In the genomic region with DNA sequence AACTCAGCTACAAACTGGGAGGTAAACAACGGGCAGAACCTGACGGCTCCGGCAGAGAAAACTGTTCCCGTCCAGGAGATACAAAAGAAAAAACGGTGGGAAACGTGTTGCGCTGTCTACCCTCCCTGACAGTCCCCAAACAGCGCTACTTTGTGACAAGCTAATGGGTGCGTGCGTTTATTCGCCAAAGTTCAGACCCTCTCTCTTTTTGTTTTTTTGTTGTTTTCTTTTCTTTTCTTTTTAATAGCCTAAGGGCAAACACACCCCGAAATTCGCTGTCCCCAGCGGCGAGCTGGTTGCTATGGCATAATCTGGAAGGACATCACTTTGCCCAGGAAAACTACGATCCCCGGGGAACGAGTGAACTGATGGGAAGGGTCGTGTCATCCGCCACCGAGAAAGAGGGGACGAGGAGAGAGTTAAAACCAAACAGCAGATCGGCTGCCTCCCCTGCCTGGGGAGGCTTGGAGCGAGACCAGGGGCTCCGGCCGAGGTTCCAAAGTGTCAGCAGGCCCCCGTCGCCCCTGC, we compare ENCODE assay signal across 8 mouse cellular contexts. TPM values are rescaled to one million over a fixed set of nuclear protein-coding genes. Genes with fewer than 3 reads are reported as not detected.
A peak's percentile ranks its signal among the peaks of the same experiment; 100 is the strongest.
DNase-seq lines count a peak whose midpoint lies in the region; ATAC-seq lines count a peak whose summit lies in the region.

No protein-coding gene starts in this region.

- no peak for ATAC-seq in kidney, embryonic 15.5 days (replicated peaks; ENCODE audit: low FRiP score)
- no peak for ATAC-seq in midbrain, embryonic 13.5 days
- no peak for ATAC-seq in megakaryocyte-erythroid progenitor cell, adult 5-6 weeks (replicated peaks; ENCODE audit: low FRiP score, low TSS enrichment, poor library complexity, severe bottlenecking)

- H3K9me3 ChIP-seq in kidney, embryonic 15.5 days (replicated peaks), result no peaks in the 10 kb centered on the region
- H3K9me3 ChIP-seq in hindbrain, embryonic 10.5 days, result no peaks in the 10 kb centered on the region
- H3K9me3 ChIP-seq in midbrain, embryonic 13.5 days, result no peaks in the 10 kb centered on the region

- peak overlapping the region; percentile 99 for H3K27ac ChIP-seq in kidney, embryonic 15.5 days
- peak overlapping the region; percentile 100 for H3K27ac ChIP-seq in hindbrain, embryonic 10.5 days
- peak overlapping the region; percentile 99 for H3K27ac ChIP-seq in midbrain, embryonic 13.5 days

- H3K27me3 ChIP-seq in kidney, embryonic 15.5 days, result no peaks in the 10 kb centered on the region
- H3K27me3 ChIP-seq in hindbrain, embryonic 10.5 days (ENCODE audit: insufficient read depth, poor library complexity, severe bottlenecking), result no peaks in the 10 kb centered on the region
- no peaks in the 10 kb centered on the region for H3K27me3 ChIP-seq in midbrain, embryonic 13.5 days

- whole genome bisulfite sequencing in kidney, embryonic 15.5 days, result under 1% methylated on average over 28 of the region's 28 CpGs
- under 1% methylated on average over 28 of the region's 28 CpGs for WGBS in hindbrain, embryonic 10.5 days
- WGBS in midbrain, embryonic 13.5 days, result under 1% methylated on average over 28 of the region's 28 CpGs

- H3K4me3 ChIP-seq in kidney, embryonic 15.5 days (replicated peaks), result peak overlapping the region; percentile 89
- H3K4me3 ChIP-seq in hindbrain, embryonic 10.5 days, result peak overlapping the region; percentile 92
- peak overlapping the region; percentile 88 for H3K4me3 ChIP-seq in midbrain, embryonic 13.5 days (replicated peaks)

- peak overlapping the region; percentile 95 for H3K9ac ChIP-seq in kidney, embryonic 15.5 days
- H3K9ac ChIP-seq in midbrain, embryonic 13.5 days (replicated peaks), result peak overlapping the region; percentile 97

- no peak for DNase-seq in kidney, postnatal 25 days
- peak; percentile 50 for DNase-seq in adipocyte (ENCODE audit: low spot score)
- no peak for DNase-seq in hindbrain, embryonic 10.5 days (ENCODE audit: low spot score)
- DNase-seq in adrenal gland, adult 2 months, result no peak
- DNase-seq in cerebellum, adult 9-10 months, result no peak

- peaks cover 21% of the 10 kb centered on the region for H3K4me1 ChIP-seq in kidney, embryonic 15.5 days
- peaks cover 33% of the 10 kb centered on the region for H3K4me1 ChIP-seq in hindbrain, embryonic 10.5 days (replicated peaks)
- H3K4me1 ChIP-seq in midbrain, embryonic 13.5 days (replicated peaks), result peaks cover 35% of the 10 kb centered on the region

- peak overlapping the region; percentile 89 for H3K4me2 ChIP-seq in kidney, embryonic 15.5 days
- H3K4me2 ChIP-seq in midbrain, embryonic 13.5 days (replicated peaks), result peak overlapping the region; percentile 79

- H3K36me3 ChIP-seq in kidney, embryonic 15.5 days, result no peaks in the 10 kb centered on the region
- no peaks in the 10 kb centered on the region for H3K36me3 ChIP-seq in hindbrain, embryonic 10.5 days
- H3K36me3 ChIP-seq in midbrain, embryonic 13.5 days, result no peaks in the 10 kb centered on the region

RNA-seq across cellular contexts. Expression of a gene that starts 0.8 kb away (rescaled TPM):
- 24.7 and 24.9 TPM in 2 replicates for polyA plus RNA-seq in kidney, embryonic 15.5 days (2015; fragmentation: Nextera tagmentation; extraction: Ambion mirVana)
- 29.3 and 34.8 TPM in 2 replicates for polyA plus RNA-seq in hindbrain, embryonic 10.5 days (2016; fragmentation: Nextera tagmentation; extraction: Ambion mirVana)
- polyA plus RNA-seq in midbrain, embryonic 13.5 days (2015; fragmentation: Nextera tagmentation; extraction: Ambion mirVana), result 56.4 and 58.7 TPM in 2 replicates
- total RNA-seq in adrenal gland, adult 2 months (2021), result 10 to 100 TPM; 25.1 to 35.9 TPM
- polyA plus RNA-seq in adrenal gland, adult 2 months (2012; rRNA removed), result 9.0 and 11.1 TPM in 2 replicates
- total RNA-seq in megakaryocyte-erythroid progenitor cell, adult 5-6 weeks (2014; fragmentation: Nextera tagmentation), result 34.3 and 50.3 TPM in 2 replicates
- total RNA-seq in megakaryocyte-erythroid progenitor cell, adult 5-6 weeks (2017), result 37.7 and 40.9 TPM in 2 replicates
